Mouse (Mus musculus) heart, adult 11 months (tissue): ENCODE measurements around the gene Ankrd11.

Experiments
- DNase-seq: peaks from one replicate; pipeline ENCODE4 v3.0.0; 2022

Ankrd11 gene

GRCm38 (mm10) chr8:123004033-123004922, 37.8 kb downstream of the Ankrd11 start:
- DNase-seq: peak; percentile 88

- DNase-seq: no peak
Observed at GRCm38 (mm10) chr8:123000311-123000710, 41.8 kb downstream of the Ankrd11 start.

GRCm38 (mm10) chr8:122997963-122998362, 44.1 kb downstream of the Ankrd11 start:
- DNase-seq: peak; percentile 67

- peak; percentile 54 for DNase-seq
Observed at GRCm38 (mm10) chr8:122993740-122994139, 48.3 kb downstream of the Ankrd11 start.

GRCm38 (mm10) chr8:122993031-122993430, 49.0 kb downstream of the Ankrd11 start:
- peak; percentile 56 for DNase-seq

- peak; percentile 58 for DNase-seq
Observed at GRCm38 (mm10) chr8:122992296-122992695, 49.8 kb downstream of the Ankrd11 start.

GRCm38 (mm10) chr8:122991368-122991767, 50.7 kb downstream of the Ankrd11 start:
- peak; percentile 85 for DNase-seq

- DNase-seq: peak; percentile 82
Observed at GRCm38 (mm10) chr8:122989976-122990375, 52.1 kb downstream of the Ankrd11 start.

GRCm38 (mm10) chr8:122988955-122989354, 53.1 kb downstream of the Ankrd11 start:
- peak; percentile 76 for DNase-seq

GRCm38 (mm10) chr8:122987255-122987654, 54.8 kb downstream of the Ankrd11 start:
- DNase-seq: peak; percentile 83

- peak; percentile 71 for DNase-seq
Observed at GRCm38 (mm10) chr8:122986501-122987184, 55.4 kb downstream of the Ankrd11 start.

- peak; percentile 53 for DNase-seq
Observed at GRCm38 (mm10) chr8:122984175-122984574, 57.9 kb downstream of the Ankrd11 start.

GRCm38 (mm10) chr8:122983178-122983942, 58.7 kb downstream of the Ankrd11 start:
- DNase-seq: peak; percentile 79

GRCm38 (mm10) chr8:122981646-122982045, 60.4 kb downstream of the Ankrd11 start:
- DNase-seq: peak; percentile 84

- DNase-seq: peak; percentile 89
Observed at GRCm38 (mm10) chr8:122979865-122980509, 62.1 kb downstream of the Ankrd11 start.

GRCm38 (mm10) chr8:122979424-122979823, 62.7 kb downstream of the Ankrd11 start:
- no peak for DNase-seq

- peak; percentile 75 for DNase-seq
Observed at GRCm38 (mm10) chr8:122976046-122976445, 66.0 kb downstream of the Ankrd11 start.

GRCm38 (mm10) chr8:122969964-122970620, 72.0 kb downstream of the Ankrd11 start:
- no peak for DNase-seq

- DNase-seq: no peak
Observed at GRCm38 (mm10) chr8:122968145-122968544, 73.9 kb downstream of the Ankrd11 start.

- DNase-seq: no peak
Observed at GRCm38 (mm10) chr8:122966638-122967037, 75.4 kb downstream of the Ankrd11 start.

GRCm38 (mm10) chr8:122962046-122962445, 80.0 kb downstream of the Ankrd11 start:
- no peak for DNase-seq

- DNase-seq: no peak
Observed at GRCm38 (mm10) chr8:122961458-122961857, 80.6 kb downstream of the Ankrd11 start.
